Mouse (Mus musculus) forebrain, postnatal 0 days (tissue): ENCODE measurements around the gene Fpr2. TPM values are rescaled to one million over a fixed set of nuclear protein-coding genes. Genes with fewer than 3 reads are reported as not detected.

ENCODE experiments used
- ATAC-seq: fragments of 200-750 bp; cut with Nextera tagmentation; 2 replicates; pipeline ENCODE4 v1.8.0; 2017; ENCODE audit warnings: mild to moderate bottlenecking, moderate library complexity
- DNase-seq: peaks from one replicate; pipeline ENCODE4 v3.0.0-alpha.2; 2015
- H3K27ac ChIP-seq: fragments of 300-500 bp; sonication (generic); 2 replicates; pipeline ENCODE4 v1.5.1; 2014; ENCODE audit warnings: low read depth, mild to moderate bottlenecking, antibody characterized with exemption, low read length, moderate library complexity, mixed read lengths
- H3K27me3 ChIP-seq: fragments of 300-500 bp; sonication (generic); 2 replicates; pipeline ENCODE4 v1.6.1; 2014; ENCODE audit warnings: mild to moderate bottlenecking, low read length, mixed read lengths; ENCODE audit not compliant: insufficient read depth
- H3K36me3 ChIP-seq: fragments of 300-500 bp; sonication (generic); 2 replicates; pipeline ENCODE4 v1.6.1; 2014; ENCODE audit warnings: mild to moderate bottlenecking, moderate library complexity; ENCODE audit not compliant: insufficient read depth
- H3K4me1 ChIP-seq: fragments of 300-500 bp; sonication (generic); 2 replicates; pipeline ENCODE4 v1.6.1; 2014; ENCODE audit warnings: antibody characterized with exemption; ENCODE audit not compliant: insufficient read depth
- H3K4me2 ChIP-seq: fragments of 300-500 bp; sonication (generic); 2 replicates; pipeline ENCODE4 v1.6.1; 2014; ENCODE audit warnings: low read depth, mild to moderate bottlenecking, moderate library complexity
- H3K4me3 ChIP-seq: fragments of 300-500 bp; sonication (generic); 2 replicates; pipeline ENCODE4 v1.5.1; 2014; ENCODE audit warnings: low read depth, low read length, mixed read lengths
- H3K9ac ChIP-seq: fragments of 300-500 bp; sonication (generic); 2 replicates; pipeline ENCODE4 v1.6.1; 2014; ENCODE audit warnings: mild to moderate bottlenecking
- H3K9me3 ChIP-seq: fragments of 300-500 bp; sonication (generic); 2 replicates; pipeline ENCODE4 v1.6.1; 2016; ENCODE audit warnings: low read length
- CTCF ChIP-seq: sonication (generic); IDR thresholded peaks from 2 replicates; pipeline ENCODE4 v1.5.1; 2016; ENCODE audit warnings: antibody characterized with exemption, control low read depth, low read depth
- WGBS: fragments of 180-500 bp; shearing (Covaris S2); extraction: QIAGEN DNeasy Blood & Tissue Kit; methylation state at CpG from one replicate; pipeline ENCODE4 v1.1.7; 2014; 5-methylcytosine and 5-hydroxymethylcytosine counted together
- polyA plus RNA-seq: library from polyadenylated mRNA; unstranded; fragments of >200 nt; fragmentation: Nextera tagmentation; extraction: Ambion mirVana; gene quantifications from 2 replicates; pipeline ENCODE4 v1.2.1, GENCODE M21; 2015
- total RNA-seq: library from RNA; depleted of rRNA; stranded (reverse); fragments of >200 nt; gene quantifications from 2 replicates; pipeline ENCODE4 v1.2.3, GENCODE M21; 2014

Gene Fpr2
- total and polyA plus RNA-seq, 2 experiments from 2014 or later, result 0.56 TPM; not detected in 1

DNA sequence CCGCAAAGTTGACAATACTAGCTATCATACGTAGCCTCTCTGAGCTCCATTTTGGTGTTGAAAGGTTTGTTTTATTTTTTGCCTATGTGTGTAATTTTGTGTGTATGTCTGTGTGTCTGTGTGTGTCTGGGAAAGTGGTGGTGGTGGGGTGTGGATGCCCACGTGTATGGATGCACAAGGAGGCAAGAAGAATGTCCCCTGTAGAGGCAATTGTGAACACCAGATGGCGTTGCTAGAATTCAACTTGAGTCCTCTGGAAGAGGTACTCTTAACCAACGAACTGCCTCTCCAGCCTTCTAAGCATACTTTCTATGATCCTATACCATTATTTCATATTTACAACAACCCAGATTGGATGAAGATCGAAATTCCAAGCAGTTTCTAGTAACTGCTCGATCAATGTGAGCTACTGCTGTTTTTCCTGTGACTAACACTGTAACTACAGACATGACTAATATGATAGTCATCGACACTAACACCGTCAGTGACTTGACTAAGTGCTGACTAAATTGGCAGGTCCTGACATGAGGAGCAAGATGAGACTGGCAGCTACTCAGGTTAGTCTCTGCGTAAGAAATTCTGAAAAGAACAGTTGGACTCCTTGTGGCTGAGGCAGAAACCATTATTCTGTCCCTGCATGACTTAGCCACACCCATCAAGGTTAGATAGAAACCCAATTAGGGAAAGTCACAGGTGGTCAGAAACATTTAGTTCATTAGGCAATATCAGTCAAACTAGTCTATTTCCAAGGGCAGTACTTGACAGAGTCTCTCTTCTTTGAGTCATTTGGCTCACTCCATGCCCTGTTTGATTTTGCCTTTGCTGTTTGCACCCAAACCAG, 42.2 kb upstream of the Fpr2 start:
- DNase-seq (no peak), ATAC-seq (no peak)
- Histone ChIP-seq H3K27ac (no peak overlapping the region), H3K4me2 (no peak overlapping the region), H3K27me3 (no peaks in the 10 kb centered on the region), H3K4me3 (no peak overlapping the region), H3K9ac (no peak overlapping the region), H3K36me3 (peaks cover 5% of the 10 kb centered on the region; the same call in 1 of the 2 replicates), H3K4me1 (no peaks in the 10 kb centered on the region), H3K9me3 (no peaks in the 10 kb centered on the region)
- WGBS, result 69% methylated on average over 10 of the region's 10 CpGs
- peak; percentile 30 for TF ChIP-seq CTCF

GRCm38 (mm10) chr17:17848988-17849387, 38.6 kb upstream of the Fpr2 start:
- Histone ChIP-seq H3K9me3 (no peaks in the 10 kb centered on the region), H3K36me3 (no peaks in the 10 kb centered on the region), H3K27me3 (no peaks in the 10 kb centered on the region), H3K27ac (no peak overlapping the region), H3K4me1 (no peaks in the 10 kb centered on the region), H3K4me2 (no peak overlapping the region), H3K4me3 (no peak overlapping the region), H3K9ac (no peak overlapping the region)
- TF ChIP-seq CTCF, result no peak
- DNase-seq, result no peak
- no peak for ATAC-seq
- WGBS, result 87% methylated on average over 2 of the region's 2 CpGs

DNA sequence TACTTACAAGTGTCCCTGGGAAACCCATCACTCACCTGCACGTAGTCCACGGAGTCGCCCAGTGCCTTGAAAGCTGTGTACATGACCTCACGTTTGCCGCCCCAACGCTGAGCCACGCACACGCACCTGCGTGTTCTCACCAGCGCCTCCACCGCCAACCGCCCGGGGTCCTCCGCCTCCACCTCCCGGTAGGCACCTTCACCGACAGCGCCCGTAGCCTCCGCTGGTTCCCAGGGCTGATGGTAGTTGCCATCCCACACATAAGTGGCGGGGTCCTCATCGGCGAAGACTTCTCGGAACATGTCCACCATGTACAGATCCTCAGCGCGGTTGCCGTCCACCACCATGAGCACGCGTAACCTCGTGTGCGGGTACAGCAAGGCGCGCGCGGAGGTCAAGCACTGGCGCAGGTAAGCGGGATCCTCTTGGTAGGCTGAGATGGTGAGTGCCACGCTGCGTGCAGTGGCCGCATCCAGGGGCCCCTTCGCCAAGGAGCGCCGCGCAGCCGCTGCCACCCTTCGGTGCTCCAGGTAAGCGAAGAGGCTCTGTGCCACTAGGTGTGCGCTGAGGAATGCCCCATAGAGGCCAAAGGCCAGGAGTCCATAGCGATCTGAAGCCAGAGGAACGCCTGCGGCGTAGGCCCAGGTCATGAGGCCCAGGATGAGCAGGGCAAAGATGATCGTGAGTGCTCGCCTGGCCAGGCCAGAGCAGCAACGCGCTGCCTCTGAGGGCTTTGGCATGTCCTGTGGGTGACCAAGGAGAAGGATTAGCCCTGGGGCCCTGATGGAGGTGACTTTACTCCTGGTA, 37.5 kb upstream of the Fpr2 start:
- Histone ChIP-seq H3K9me3 (no peaks in the 10 kb centered on the region), H3K27ac (no peak overlapping the region), H3K9ac (peak overlapping the region; percentile 28; the same call in 1 of the 2 replicates), H3K36me3 (no peaks in the 10 kb centered on the region), H3K27me3 (no peaks in the 10 kb centered on the region), H3K4me2 (peak overlapping the region; percentile 38), H3K4me1 (no peaks in the 10 kb centered on the region), H3K4me3 (peak overlapping the region; percentile 19)
- ATAC-seq (peak; percentile 53; the same call in 1 of the 2 replicates), DNase-seq (no peak)
- TF ChIP-seq CTCF, result no peak; the same call in 1 of the 2 replicates
- 25% methylated on average over 55 of the region's 55 CpGs for WGBS

- ATAC-seq (no peak), DNase-seq (no peak)
- no peak within 1 kb of the TSS for H3K4me3 ChIP-seq
- no peak within 1 kb of the TSS for H3K4me2 ChIP-seq
- WGBS, result 67% methylated on average over 8 of the region's 8 CpGs
- no peak for TF ChIP-seq CTCF
- H3K9me3 ChIP-seq, result no peaks in the 10 kb centered on the region
- H3K9ac ChIP-seq, result no peak within 1 kb of the TSS
- no peaks in the 10 kb centered on the region for H3K36me3 ChIP-seq
- H3K27me3 ChIP-seq, result no peaks in the 10 kb centered on the region
- no peaks in the 10 kb centered on the region for H3K4me1 ChIP-seq
- no peak within 1 kb of the TSS for H3K27ac ChIP-seq
These were observed 32.4 kb upstream of the Fpr2 start, which contains the start of gene Has1 for GRCm38 (mm10) chr17:17855064-17855838. Has1 (minus strand) TSS chr17:17855205.

GRCm38 (mm10) chr17:17856612-17857011, 31.0 kb upstream of the Fpr2 start:
- H3K9me3 ChIP-seq, result no peaks in the 10 kb centered on the region
- no peaks in the 10 kb centered on the region for H3K36me3 ChIP-seq
- no peak for ATAC-seq
- H3K4me3 ChIP-seq, result no peak overlapping the region
- 95% methylated on average over 1 of the region's 1 CpGs for WGBS
- DNase-seq, result no peak
- no peaks in the 10 kb centered on the region for H3K4me1 ChIP-seq
- no peak for TF ChIP-seq CTCF
- no peak overlapping the region for H3K4me2 ChIP-seq
- no peak overlapping the region for H3K9ac ChIP-seq
- no peaks in the 10 kb centered on the region for H3K27me3 ChIP-seq
- no peak overlapping the region for H3K27ac ChIP-seq

GRCm38 (mm10) chr17:17857446-17857845, 30.2 kb upstream of the Fpr2 start:
- Histone ChIP-seq H3K9me3 (no peaks in the 10 kb centered on the region), H3K36me3 (no peaks in the 10 kb centered on the region), H3K27me3 (no peaks in the 10 kb centered on the region), H3K27ac (no peak overlapping the region), H3K4me3 (no peak overlapping the region), H3K4me2 (no peak overlapping the region), H3K4me1 (no peaks in the 10 kb centered on the region), H3K9ac (no peak overlapping the region)
- ATAC-seq (no peak), DNase-seq (no peak)
- TF ChIP-seq CTCF, result no peak
- WGBS, result 100% methylated on average over 1 of the region's 1 CpGs
